ENCODE assay signal across 27 mouse cellular contexts in the genomic region with DNA sequence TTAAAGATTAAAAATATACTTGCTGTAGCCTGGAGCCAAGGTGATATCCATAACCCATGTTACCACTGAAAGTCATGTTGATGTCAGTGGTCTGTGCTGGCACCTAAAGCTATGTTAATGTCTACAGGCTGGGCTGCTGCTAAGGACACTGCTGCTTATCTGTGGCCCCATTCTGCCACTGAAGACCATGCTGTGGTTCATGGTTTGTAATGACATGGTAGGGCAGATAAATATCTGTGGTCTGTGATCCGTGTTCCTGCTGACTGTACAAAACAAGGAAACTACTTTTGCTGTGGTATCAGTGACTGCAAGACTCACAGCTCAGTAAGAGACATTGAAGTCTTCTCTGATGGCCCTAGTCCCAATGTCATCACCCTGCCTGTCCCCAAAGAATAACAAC.
"Had no signal": no experiment of that assay in that cellular context is flagged by ENCODE, and none has a peak within 500 bp of the region (broad histone marks: within the 10 kb centered on the region; RNA-seq: fewer than 3 reads in every experiment).

No protein-coding gene starts in this region.

- H3K9me3 ChIP-seq: limb, embryonic 10.5 days; limb, embryonic 12.5 days; limb, embryonic 13.5 days; limb, embryonic 15.5 days; liver, embryonic 12.5 days; liver, embryonic 13.5 days; liver, embryonic 15.5 days; lung, embryonic 15.5 days; midbrain, embryonic 10.5 days; midbrain, embryonic 12.5 days; midbrain, embryonic 13.5 days; midbrain, embryonic 15.5 days had no signal

- H3K27ac ChIP-seq: limb, embryonic 10.5 days; limb, embryonic 12.5 days; limb, embryonic 13.5 days; limb, embryonic 15.5 days; liver, embryonic 12.5 days; liver, embryonic 13.5 days; liver, embryonic 14.5 days; liver, embryonic 15.5 days; lung, embryonic 15.5 days; macrophage; midbrain, embryonic 10.5 days; midbrain, embryonic 12.5 days; midbrain, embryonic 13.5 days; midbrain, embryonic 15.5 days had no signal

- H3K27me3 ChIP-seq: limb, embryonic 12.5 days; limb, embryonic 13.5 days; limb, embryonic 15.5 days; liver, embryonic 12.5 days; liver, embryonic 13.5 days; liver, embryonic 15.5 days; lung, embryonic 15.5 days; megakaryocyte, embryonic 14.5 days; midbrain, embryonic 12.5 days; midbrain, embryonic 13.5 days; midbrain, embryonic 15.5 days had no signal

- DNase-seq: left cerebral cortex, postnatal 4 days; liver; liver, embryonic 13.5 days; liver, postnatal 0 days; lung, adult 18-20 months; lung, adult 2 months; lung, embryonic 14.5 days; lung, postnatal 10 days; lung, postnatal 14 days; lung, postnatal 36 days; lung, postnatal 4 days; midbrain, embryonic 14.5 days had no signal

- H3K4me1 ChIP-seq: limb, embryonic 10.5 days; limb, embryonic 12.5 days; limb, embryonic 13.5 days; limb, embryonic 15.5 days; liver, embryonic 12.5 days; liver, embryonic 13.5 days; liver, embryonic 15.5 days; lung, embryonic 15.5 days; midbrain, embryonic 10.5 days; midbrain, embryonic 12.5 days; midbrain, embryonic 13.5 days; midbrain, embryonic 15.5 days had no signal

- H3K36me3 ChIP-seq: limb, embryonic 10.5 days; limb, embryonic 12.5 days; limb, embryonic 13.5 days; limb, embryonic 15.5 days; liver, embryonic 12.5 days; liver, embryonic 13.5 days; liver, embryonic 15.5 days; lung, embryonic 15.5 days; midbrain, embryonic 10.5 days; midbrain, embryonic 12.5 days; midbrain, embryonic 13.5 days; midbrain, embryonic 15.5 days had no signal

- H3K9ac ChIP-seq: limb, embryonic 12.5 days; limb, embryonic 13.5 days; limb, embryonic 15.5 days; liver, embryonic 12.5 days; liver, embryonic 13.5 days; liver, embryonic 14.5 days; liver, embryonic 15.5 days; liver, postnatal 0 days; lung, embryonic 14.5 days; lung, embryonic 15.5 days; midbrain, embryonic 12.5 days; midbrain, embryonic 13.5 days; midbrain, embryonic 15.5 days had no signal

- H3K4me3 ChIP-seq: limb, embryonic 10.5 days; limb, embryonic 12.5 days; limb, embryonic 13.5 days; limb, embryonic 15.5 days; liver, embryonic 12.5 days; liver, embryonic 13.5 days; liver, embryonic 15.5 days; lung, embryonic 15.5 days; megakaryocyte, embryonic 14.5 days; midbrain, embryonic 10.5 days; midbrain, embryonic 12.5 days; midbrain, embryonic 13.5 days; midbrain, embryonic 15.5 days; myocyte had no signal
